Mouse (Mus musculus): ENCODE results near the gene Rplp2. TPM values are rescaled to one million over a fixed set of nuclear protein-coding genes. Genes with fewer than 3 reads are reported as not detected.

Rplp2 gene
- total RNA-seq, 1 experiment from 2014 or later: 2,224 TPM

GRCm38 (mm10) chr7:141476226-141476980, 29.2 kb downstream of the Rplp2 start:
- ATAC-seq (ENCODE audit: extremely low read depth, insufficient number of reproducible peaks, low FRiP score, poor library complexity, severe bottlenecking): no peak

- ATAC-seq (ENCODE audit: extremely low read depth, insufficient number of reproducible peaks, low FRiP score, poor library complexity, severe bottlenecking): no peak
Measured at GRCm38 (mm10) chr7:141476981-141477370, 29.8 kb downstream of the Rplp2 start.

- no peak for ATAC-seq (ENCODE audit: extremely low read depth, insufficient number of reproducible peaks, low FRiP score, poor library complexity, severe bottlenecking)
Measured at GRCm38 (mm10) chr7:141477578-141478269, 30.6 kb downstream of the Rplp2 start.

GRCm38 (mm10) chr7:141478270-141478748, 31.1 kb downstream of the Rplp2 start:
- ATAC-seq (ENCODE audit: extremely low read depth, insufficient number of reproducible peaks, low FRiP score, poor library complexity, severe bottlenecking): no peak

- ATAC-seq (ENCODE audit: extremely low read depth, insufficient number of reproducible peaks, low FRiP score, poor library complexity, severe bottlenecking): peak; percentile 82
Measured at GRCm38 (mm10) chr7:141480842-141481497, 33.8 kb downstream of the Rplp2 start.

- no peak for ATAC-seq (ENCODE audit: extremely low read depth, insufficient number of reproducible peaks, low FRiP score, poor library complexity, severe bottlenecking)
Measured at GRCm38 (mm10) chr7:141481498-141482401, 34.6 kb downstream of the Rplp2 start.

- ATAC-seq (ENCODE audit: extremely low read depth, insufficient number of reproducible peaks, low FRiP score, poor library complexity, severe bottlenecking): no peak
Measured at GRCm38 (mm10) chr7:141482531-141483024, 35.4 kb downstream of the Rplp2 start.

- ATAC-seq (ENCODE audit: extremely low read depth, insufficient number of reproducible peaks, low FRiP score, poor library complexity, severe bottlenecking): no peak
Measured at GRCm38 (mm10) chr7:141483114-141483653, 36.0 kb downstream of the Rplp2 start.

- no peak for ATAC-seq (ENCODE audit: extremely low read depth, insufficient number of reproducible peaks, low FRiP score, poor library complexity, severe bottlenecking)
Measured at GRCm38 (mm10) chr7:141484186-141485120, 37.3 kb downstream of the Rplp2 start.

GRCm38 (mm10) chr7:141485186-141485585, 38.0 kb downstream of the Rplp2 start:
- ATAC-seq (ENCODE audit: extremely low read depth, insufficient number of reproducible peaks, low FRiP score, poor library complexity, severe bottlenecking): no peak

GRCm38 (mm10) chr7:141485606-141486005, 38.4 kb downstream of the Rplp2 start:
- ATAC-seq (ENCODE audit: extremely low read depth, insufficient number of reproducible peaks, low FRiP score, poor library complexity, severe bottlenecking): no peak

- no peak for ATAC-seq (ENCODE audit: extremely low read depth, insufficient number of reproducible peaks, low FRiP score, poor library complexity, severe bottlenecking)
Measured at GRCm38 (mm10) chr7:141486239-141486638, 39.1 kb downstream of the Rplp2 start.

GRCm38 (mm10) chr7:141487141-141487540, 40.0 kb downstream of the Rplp2 start:
- no peak for ATAC-seq (ENCODE audit: extremely low read depth, insufficient number of reproducible peaks, low FRiP score, poor library complexity, severe bottlenecking)

GRCm38 (mm10) chr7:141491151-141491550, 44.0 kb downstream of the Rplp2 start:
- no peak for ATAC-seq (ENCODE audit: extremely low read depth, insufficient number of reproducible peaks, low FRiP score, poor library complexity, severe bottlenecking)

GRCm38 (mm10) chr7:141492738-141493137, 45.6 kb downstream of the Rplp2 start:
- ATAC-seq (ENCODE audit: extremely low read depth, insufficient number of reproducible peaks, low FRiP score, poor library complexity, severe bottlenecking): no peak

GRCm38 (mm10) chr7:141493729-141494128, 46.6 kb downstream of the Rplp2 start:
- no peak for ATAC-seq (ENCODE audit: extremely low read depth, insufficient number of reproducible peaks, low FRiP score, poor library complexity, severe bottlenecking)

GRCm38 (mm10) chr7:141495379-141495778, 48.2 kb downstream of the Rplp2 start:
- ATAC-seq (ENCODE audit: extremely low read depth, insufficient number of reproducible peaks, low FRiP score, poor library complexity, severe bottlenecking): no peak

All from neutrophil, adult 5-6 weeks (primary cell).